Mouse (Mus musculus): ENCODE measurements around the gene Zhx3. TPM values are rescaled to one million over a fixed set of nuclear protein-coding genes. Genes with fewer than 3 reads are reported as not detected.

Gene Zhx3
- total RNA-seq, 2 experiments from 2014 or later: 43.4 to 44.8 TPM

- no peak for DNase-seq
- intact Hi-C loops (cut with DNase I; ENCODE audit: low total_unique reads): no loop called here
These were observed 137.0 kb downstream of the Zhx3 start for GRCm38 (mm10) chr2:160735706-160736310.

GRCm38 (mm10) chr2:160734331-160734730 lies 138.5 kb downstream of the Zhx3 start:
- intact Hi-C loops (cut with DNase I; ENCODE audit: low total_unique reads): no loop called here
- no peak for DNase-seq

- intact Hi-C loops (cut with DNase I; ENCODE audit: low total_unique reads): no loop called here
- no peak for DNase-seq
These were observed 139.7 kb downstream of the Zhx3 start for GRCm38 (mm10) chr2:160733131-160733531.

GRCm38 (mm10) chr2:160732420-160732995 lies 140.3 kb downstream of the Zhx3 start:
- intact Hi-C loops (cut with DNase I; ENCODE audit: low total_unique reads): no loop called here
- DNase-seq: no peak

- intact Hi-C loops (cut with DNase I; ENCODE audit: low total_unique reads): no loop called here
- DNase-seq: peak; percentile 75
These were observed 140.9 kb downstream of the Zhx3 start for GRCm38 (mm10) chr2:160731839-160732261.

- DNase-seq: peak; percentile 95
- intact Hi-C loops (cut with DNase I; ENCODE audit: low total_unique reads): no loop called here
These were observed 141.5 kb downstream of the Zhx3 start, which contains the start of gene Plcg1 for GRCm38 (mm10) chr2:160731117-160731838. TSS of gene Plcg1 (plus strand) at chr2:160731300.

- no peak for DNase-seq
- intact Hi-C loops (cut with DNase I; ENCODE audit: low total_unique reads): no loop called here
These were observed 142.0 kb downstream of the Zhx3 start for GRCm38 (mm10) chr2:160730797-160731116.

GRCm38 (mm10) chr2:160729851-160730796 lies 142.7 kb downstream of the Zhx3 start:
- DNase-seq: no peak
- intact Hi-C loops (cut with DNase I; ENCODE audit: low total_unique reads): loop anchor here (10.0 kb wide), 1 partner anchor 125 kb away; no protein-coding TSS in a partner anchor

GRCm38 (mm10) chr2:160729436-160729835 lies 143.4 kb downstream of the Zhx3 start:
- no peak for DNase-seq

GRCm38 (mm10) chr2:160728972-160729371 lies 143.8 kb downstream of the Zhx3 start:
- intact Hi-C loops (cut with DNase I; ENCODE audit: low total_unique reads): loop anchor here (10.0 kb wide), 1 partner anchor 124 kb away; no protein-coding TSS in a partner anchor
- DNase-seq: no peak

More at GRCm38 (mm10) chr2:160729436-160729835, 143.4 kb downstream of the Zhx3 start:
- intact Hi-C loops (cut with DNase I; ENCODE audit: low total_unique reads): loop anchor here (10.0 kb wide), 1 partner anchor 125 kb away; no protein-coding TSS in a partner anchor

- no peak for DNase-seq
- intact Hi-C loops (cut with DNase I; ENCODE audit: low total_unique reads): loop anchor here (10.0 kb wide), 1 partner anchor 121 kb away; no protein-coding TSS in a partner anchor
These were observed 146.6 kb downstream of the Zhx3 start for GRCm38 (mm10) chr2:160725877-160726864.

GRCm38 (mm10) chr2:160724536-160724935 lies 148.3 kb downstream of the Zhx3 start:
- DNase-seq: no peak
- intact Hi-C loops (cut with DNase I; ENCODE audit: low total_unique reads): loop anchor here (10.0 kb wide), 1 partner anchor 120 kb away; no protein-coding TSS in a partner anchor

GRCm38 (mm10) chr2:160723613-160724375 lies 149.0 kb downstream of the Zhx3 start:
- intact Hi-C loops (cut with DNase I; ENCODE audit: low total_unique reads): loop anchor here (10.0 kb wide), 1 partner anchor 119 kb away; no protein-coding TSS in a partner anchor
- DNase-seq: no peak

GRCm38 (mm10) chr2:160722714-160723113 lies 150.1 kb downstream of the Zhx3 start:
- intact Hi-C loops (cut with DNase I; ENCODE audit: low total_unique reads): loop anchor here (10.0 kb wide), 1 partner anchor 118 kb away; no protein-coding TSS in a partner anchor
- no peak for DNase-seq

GRCm38 (mm10) chr2:160718811-160719210 lies 154.0 kb downstream of the Zhx3 start:
- intact Hi-C loops (cut with DNase I; ENCODE audit: low total_unique reads): loop anchor here (5.0 kb wide), 1 partner anchor 168 kb away; no protein-coding TSS in a partner anchor
- no peak for DNase-seq

- DNase-seq: peak; percentile 42
- intact Hi-C loops (cut with DNase I; ENCODE audit: low total_unique reads): loop anchor here (5.0 kb wide), 1 partner anchor 170 kb away; no protein-coding TSS in a partner anchor
These were observed 155.5 kb downstream of the Zhx3 start for GRCm38 (mm10) chr2:160717269-160717668.

GRCm38 (mm10) chr2:160715463-160716030 lies 157.3 kb downstream of the Zhx3 start:
- intact Hi-C loops (cut with DNase I; ENCODE audit: low total_unique reads): loop anchor here (5.0 kb wide), 1 partner anchor 172 kb away; no protein-coding TSS in a partner anchor
- DNase-seq: no peak
